Mouse (Mus musculus): Measurements from ENCODE around the gene Mob3c. TPM values are rescaled to one million over a fixed set of nuclear protein-coding genes. Genes with fewer than 3 reads are reported as not detected.

The Mob3c gene
- polyA plus RNA-seq, 2 experiments = 5.0 to 5.6 TPM

DNA sequence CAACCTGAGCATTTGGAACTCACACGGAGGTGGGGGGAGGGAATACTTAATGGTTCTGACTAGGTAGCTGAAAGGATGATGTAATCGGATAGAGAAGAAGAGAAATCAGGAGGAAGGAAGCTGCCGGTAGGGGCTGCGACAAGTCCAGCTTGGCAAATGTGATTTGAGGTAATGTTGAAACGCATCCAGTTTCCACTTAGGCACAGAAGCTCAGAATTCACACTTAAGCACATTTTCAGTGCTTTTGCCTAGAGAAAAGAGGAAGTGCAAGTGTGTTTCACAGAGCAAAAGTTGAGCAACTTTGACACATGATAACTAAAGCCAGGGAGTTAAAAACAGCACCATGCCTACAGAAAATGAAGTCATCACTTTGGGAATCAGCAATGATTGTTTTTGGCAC is 19.5 kb downstream of the Mob3c start:
- TF ChIP-seq CTCF (IDR thresholded peaks at IDR 0.05; ENCODE audit: low read depth) (0 out of 2 replicates have a peak, but pooled peaks have one; percentile 13), EP300 (IDR thresholded peaks at IDR 0.05; ENCODE audit: low read depth) (0 out of 2 replicates have a peak, but pooled peaks have one; percentile 12)
- Histone ChIP-seq H3K27me3 (ENCODE audit: control insufficient read depth, insufficient read depth, low read length) (no peaks in the 10 kb centered on the region), H3K9me3 (ENCODE audit: control insufficient read depth, low read length) (no peaks in the 10 kb centered on the region), H3K27ac (peak overlapping the region; percentile 78), H3K4me1 (replicated peaks; ENCODE audit: control insufficient read depth in 2 of 2, insufficient read depth in 2 of 2, low read length in 1 of 2) (peaks cover 53 to 68% of the 10 kb centered on the region in 2 experiments), H3K36me3 (replicated peaks; ENCODE audit: control insufficient read depth, insufficient read depth, low read depth) (peaks cover 47% of the 10 kb centered on the region), H3K9ac (replicated peaks) (peak overlapping the region; percentile 34), H3K4me3 (ENCODE audit: insufficient read depth in 1 of 2, low read depth in 2 of 2, low read length in 2 of 2) (0 out of 4 replicates have a peak overlapping the region, but pooled peaks of 1 of the 2 experiments have one; percentile 3), H3K4me2 (ENCODE audit: low read depth) (peak overlapping the region; percentile 55)
- 18% methylated on average over 5 of the region's 5 CpGs for WGBS (ENCODE audit: insufficient replicate concordance)
- DNase-seq (ENCODE audit: low read depth in 3 of 3, low spot score in 3 of 3) = no peak
- no peak for ATAC-seq (ENCODE audit: insufficient read depth)

GRCm38 (mm10) chr4:115848083-115848482 is 20.2 kb downstream of the Mob3c start:
- peak; percentile 11; the same call in 1 of the 2 replicates for ATAC-seq (ENCODE audit: insufficient read depth)
- TF ChIP-seq EP300 (IDR thresholded peaks at IDR 0.05; ENCODE audit: low read depth) (peak; percentile 17; the same call in 1 of the 2 replicates), CTCF (IDR thresholded peaks at IDR 0.05; ENCODE audit: low read depth) (no peak)
- Histone ChIP-seq H3K27ac (peak overlapping the region; percentile 78), H3K4me1 (replicated peaks; ENCODE audit: control insufficient read depth in 2 of 2, insufficient read depth in 2 of 2, low read length in 1 of 2) (peaks cover 53 to 64% of the 10 kb centered on the region in 2 experiments), H3K4me2 (ENCODE audit: low read depth) (peak overlapping the region; percentile 55), H3K36me3 (replicated peaks; ENCODE audit: control insufficient read depth, insufficient read depth, low read depth) (peaks cover 52% of the 10 kb centered on the region), H3K9ac (replicated peaks) (peak overlapping the region; percentile 34), H3K27me3 (ENCODE audit: control insufficient read depth, insufficient read depth, low read length) (no peaks in the 10 kb centered on the region), H3K4me3 (ENCODE audit: insufficient read depth in 1 of 2, low read depth in 2 of 2, low read length in 2 of 2) (peak overlapping the region in 1 of 2 experiments; percentile 12; a peak in 2 of 4 replicates), H3K9me3 (ENCODE audit: control insufficient read depth, low read length) (no peaks in the 10 kb centered on the region)
- 8% methylated on average over 1 of the region's 1 CpGs for WGBS (ENCODE audit: insufficient replicate concordance)
- peak in 1 of 3 experiments; percentile 45 for DNase-seq (ENCODE audit: low read depth in 3 of 3, low spot score in 3 of 3)

GRCm38 (mm10) chr4:115848990-115849677 is 21.2 kb downstream of the Mob3c start:
- peak overlapping the region; percentile 44 for H3K9ac ChIP-seq (replicated peaks)
- 4% methylated on average over 8 of the region's 8 CpGs for WGBS (ENCODE audit: insufficient replicate concordance)
- DNase-seq (ENCODE audit: low read depth in 3 of 3, low spot score in 3 of 3) = peak; percentile 86 to 87 (median 87)

GRCm38 (mm10) chr4:115850111-115850510 is 22.2 kb downstream of the Mob3c start:
- no peak overlapping the region; a peak in 1 of 4 replicates for H3K4me3 ChIP-seq (ENCODE audit: insufficient read depth in 1 of 2, low read depth in 2 of 2, low read length in 2 of 2)
- peak overlapping the region; percentile 78 for H3K27ac ChIP-seq
- ATAC-seq (ENCODE audit: insufficient read depth) = 0 out of 2 replicates have a peak, but pooled peaks have one; percentile 9
- no peaks in the 10 kb centered on the region for H3K27me3 ChIP-seq (ENCODE audit: control insufficient read depth, insufficient read depth, low read length)
- TF ChIP-seq EP300 (IDR thresholded peaks at IDR 0.05; ENCODE audit: low read depth) (no peak), CTCF (IDR thresholded peaks at IDR 0.05; ENCODE audit: low read depth) (no peak)
- 37% methylated on average over 2 of the region's 2 CpGs for WGBS (ENCODE audit: insufficient replicate concordance)
- H3K9me3 ChIP-seq (ENCODE audit: control insufficient read depth, low read length) = no peaks in the 10 kb centered on the region
- peak overlapping the region; percentile 55 for H3K4me2 ChIP-seq (ENCODE audit: low read depth)
- H3K4me1 ChIP-seq (replicated peaks; ENCODE audit: control insufficient read depth in 2 of 2, insufficient read depth in 2 of 2, low read length in 1 of 2) = peaks cover 62 to 76% of the 10 kb centered on the region in 2 experiments
- H3K9ac ChIP-seq (replicated peaks) = peak overlapping the region; percentile 44
- DNase-seq (ENCODE audit: low read depth in 3 of 3, low spot score in 3 of 3) = no peak
- H3K36me3 ChIP-seq (replicated peaks; ENCODE audit: control insufficient read depth, insufficient read depth, low read depth) = peaks cover 46% of the 10 kb centered on the region

More at GRCm38 (mm10) chr4:115848990-115849677, 21.2 kb downstream of the Mob3c start:
- Histone ChIP-seq H3K4me2 (ENCODE audit: low read depth) (peak overlapping the region; percentile 55), H3K27ac (peak overlapping the region; percentile 78), H3K9me3 (ENCODE audit: control insufficient read depth, low read length) (no peaks in the 10 kb centered on the region), H3K4me1 (replicated peaks; ENCODE audit: control insufficient read depth in 2 of 2, insufficient read depth in 2 of 2, low read length in 1 of 2) (peaks cover 53 to 69% of the 10 kb centered on the region in 2 experiments), H3K4me3 (ENCODE audit: insufficient read depth in 1 of 2, low read depth in 2 of 2, low read length in 2 of 2) (peak overlapping the region; percentile 31 to 35; a peak in 3 of 4 replicates), H3K36me3 (replicated peaks; ENCODE audit: control insufficient read depth, insufficient read depth, low read depth) (peaks cover 50% of the 10 kb centered on the region), H3K27me3 (ENCODE audit: control insufficient read depth, insufficient read depth, low read length) (no peaks in the 10 kb centered on the region)
- peak; percentile 99 for ATAC-seq (ENCODE audit: insufficient read depth)
- TF ChIP-seq EP300 (IDR thresholded peaks at IDR 0.05; ENCODE audit: low read depth) (peak; percentile 99), CTCF (IDR thresholded peaks at IDR 0.05; ENCODE audit: low read depth) (peak; percentile 25)

DNA sequence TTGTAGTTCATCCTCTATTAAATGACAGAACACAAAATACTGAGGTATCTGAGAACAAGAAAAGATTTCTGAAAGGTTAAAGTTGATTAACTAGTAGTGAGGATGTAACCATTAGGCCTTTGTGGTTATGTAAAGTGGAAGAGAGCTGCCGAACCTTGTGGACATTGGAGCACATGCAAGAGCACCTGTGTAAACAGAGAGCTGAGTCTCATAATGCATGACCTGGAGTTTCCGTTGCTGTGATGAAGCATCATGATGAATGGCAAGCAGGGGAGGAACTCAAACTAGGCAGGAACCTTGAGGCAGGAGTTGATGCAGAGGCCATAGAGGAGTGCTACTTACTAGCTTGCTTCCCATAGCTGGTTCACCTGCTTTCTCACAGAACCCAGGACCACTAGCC is 22.7 kb downstream of the Mob3c start:
- Histone ChIP-seq H3K4me3 (ENCODE audit: insufficient read depth in 1 of 2, low read depth in 2 of 2, low read length in 2 of 2) (no peak overlapping the region), H3K27me3 (ENCODE audit: control insufficient read depth, insufficient read depth, low read length) (no peaks in the 10 kb centered on the region), H3K9me3 (ENCODE audit: control insufficient read depth, low read length) (no peaks in the 10 kb centered on the region), H3K36me3 (replicated peaks; ENCODE audit: control insufficient read depth, insufficient read depth, low read depth) (peaks cover 46% of the 10 kb centered on the region), H3K4me1 (replicated peaks; ENCODE audit: control insufficient read depth in 2 of 2, insufficient read depth in 2 of 2, low read length in 1 of 2) (peaks cover 64 to 76% of the 10 kb centered on the region in 2 experiments), H3K27ac (peak overlapping the region; percentile 78), H3K9ac (replicated peaks) (no peak overlapping the region), H3K4me2 (ENCODE audit: low read depth) (peak overlapping the region; percentile 55)
- ATAC-seq (ENCODE audit: insufficient read depth) (no peak), DNase-seq (ENCODE audit: low read depth in 3 of 3, low spot score in 3 of 3) (no peak)
- no peak for TF ChIP-seq EP300 (IDR thresholded peaks at IDR 0.05; ENCODE audit: low read depth)
- 51% methylated on average over 2 of the region's 2 CpGs for WGBS (ENCODE audit: insufficient replicate concordance)
